Mouse (Mus musculus): ENCODE data around the gene Filip1. TPM values are rescaled to one million over a fixed set of nuclear protein-coding genes. Genes with fewer than 3 reads are reported as not detected.
A peak's percentile ranks its signal among the peaks of the same experiment; 100 is the strongest.

The Filip1 gene
- total RNA-seq, 2 experiments from 2014 or later: 17.6 to 18.8 TPM

GRCm38 (mm10) chr9:79914276-79914675, 98.4 kb downstream of the Filip1 start:
- DNase-seq (ENCODE audit: low spot score in 2 of 2): no peak

GRCm38 (mm10) chr9:79912971-79913370, 99.7 kb downstream of the Filip1 start:
- no peak for DNase-seq (ENCODE audit: low spot score in 2 of 2)

- no peak for DNase-seq (ENCODE audit: low spot score in 2 of 2)
These were observed 102.5 kb downstream of the Filip1 start for GRCm38 (mm10) chr9:79910166-79910565.

GRCm38 (mm10) chr9:79898815-79899214, 113.8 kb downstream of the Filip1 start:
- DNase-seq (ENCODE audit: low spot score in 2 of 2): no peak

GRCm38 (mm10) chr9:79894665-79895064, 118.0 kb downstream of the Filip1 start:
- DNase-seq (ENCODE audit: low spot score in 2 of 2): no peak

- no peak for DNase-seq (ENCODE audit: low spot score in 2 of 2)
These were observed 118.6 kb downstream of the Filip1 start for GRCm38 (mm10) chr9:79893841-79894612.

- no peak for DNase-seq (ENCODE audit: low spot score in 2 of 2)
These were observed 120.5 kb downstream of the Filip1 start for GRCm38 (mm10) chr9:79892183-79892582.

- DNase-seq (ENCODE audit: low spot score in 2 of 2): no peak
These were observed 122.2 kb downstream of the Filip1 start for GRCm38 (mm10) chr9:79890488-79890887.

GRCm38 (mm10) chr9:79889132-79889531, 123.5 kb downstream of the Filip1 start:
- DNase-seq (ENCODE audit: low spot score in 2 of 2): no peak

GRCm38 (mm10) chr9:79885244-79886210, 127.1 kb downstream of the Filip1 start:
- no peak for DNase-seq (ENCODE audit: low spot score in 2 of 2)

GRCm38 (mm10) chr9:79883139-79883538, 129.5 kb downstream of the Filip1 start:
- DNase-seq (ENCODE audit: low spot score in 2 of 2): no peak

- no peak for DNase-seq (ENCODE audit: low spot score in 2 of 2)
These were observed 132.6 kb downstream of the Filip1 start for GRCm38 (mm10) chr9:79880031-79880430.

- peak; percentile 20 to 28 for DNase-seq (ENCODE audit: low spot score in 2 of 2)
These were observed 137.0 kb downstream of the Filip1 start for GRCm38 (mm10) chr9:79875522-79876131.

GRCm38 (mm10) chr9:79872598-79872997, 140.1 kb downstream of the Filip1 start:
- DNase-seq (ENCODE audit: low spot score in 2 of 2): no peak

- no peak for DNase-seq (ENCODE audit: low spot score in 2 of 2)
These were observed 143.1 kb downstream of the Filip1 start for GRCm38 (mm10) chr9:79869512-79869911.

- DNase-seq (ENCODE audit: low spot score in 2 of 2): no peak
These were observed 146.7 kb downstream of the Filip1 start for GRCm38 (mm10) chr9:79865998-79866397.

- DNase-seq (ENCODE audit: low spot score in 2 of 2): no peak
These were observed 150.1 kb downstream of the Filip1 start for GRCm38 (mm10) chr9:79862544-79862943.

- no peak for DNase-seq (ENCODE audit: low spot score in 2 of 2)
These were observed 165.6 kb downstream of the Filip1 start for GRCm38 (mm10) chr9:79847099-79847498.

- DNase-seq (ENCODE audit: low spot score in 2 of 2): no peak
These were observed 170.0 kb downstream of the Filip1 start for GRCm38 (mm10) chr9:79842615-79843014.

GRCm38 (mm10) chr9:79842028-79842427, 170.6 kb downstream of the Filip1 start:
- no peak for DNase-seq (ENCODE audit: low spot score in 2 of 2)

GRCm38 (mm10) chr9:79831294-79831693, 181.4 kb downstream of the Filip1 start:
- DNase-seq (ENCODE audit: low spot score in 2 of 2): no peak

- DNase-seq (ENCODE audit: low spot score in 2 of 2): no peak
These were observed 181.8 kb downstream of the Filip1 start for GRCm38 (mm10) chr9:79830874-79831273.
